Mouse (Mus musculus): Measurements from ENCODE around the gene Chp2. TPM values are rescaled to one million over a fixed set of nuclear protein-coding genes. Genes with fewer than 3 reads are reported as not detected.

The Chp2 gene
- polyA plus RNA-seq, 1 experiment from 2014 or later: not detected

DNA sequence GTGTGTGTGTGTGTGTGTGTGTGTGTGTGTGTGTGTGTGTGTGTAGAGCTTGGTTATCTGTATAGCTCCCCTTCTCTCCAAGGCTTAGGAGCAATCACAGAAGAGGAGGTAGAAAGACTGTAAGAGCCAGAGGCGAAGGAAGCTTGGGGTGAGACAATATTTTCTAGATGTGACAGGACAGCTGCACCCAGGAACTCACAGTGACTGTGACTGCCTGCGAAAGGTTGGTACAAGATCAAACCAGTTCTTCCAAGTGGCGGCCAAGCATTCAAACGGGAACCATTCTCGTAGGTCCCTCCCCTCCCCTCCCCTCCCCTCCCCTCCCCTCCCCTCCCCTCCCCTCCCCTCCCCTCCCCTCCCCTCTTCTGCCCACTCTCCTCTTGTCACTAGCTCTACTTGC lies 26.7 kb downstream of the Chp2 start:
- no peak for DNase-seq (ENCODE audit: low spot score)
- H3K27ac ChIP-seq (replicated peaks): no peak overlapping the region
- H3K27me3 ChIP-seq (replicated peaks; ENCODE audit: low read depth, poor library complexity, severe bottlenecking): no peaks in the 10 kb centered on the region
- no peaks in the 10 kb centered on the region for H3K9me3 ChIP-seq
- H3K36me3 ChIP-seq (replicated peaks): no peaks in the 10 kb centered on the region
- 76% methylated on average over 5 of the region's 5 CpGs for WGBS
- H3K4me3 ChIP-seq: no peak overlapping the region
- no peaks in the 10 kb centered on the region for H3K4me1 ChIP-seq

DNA sequence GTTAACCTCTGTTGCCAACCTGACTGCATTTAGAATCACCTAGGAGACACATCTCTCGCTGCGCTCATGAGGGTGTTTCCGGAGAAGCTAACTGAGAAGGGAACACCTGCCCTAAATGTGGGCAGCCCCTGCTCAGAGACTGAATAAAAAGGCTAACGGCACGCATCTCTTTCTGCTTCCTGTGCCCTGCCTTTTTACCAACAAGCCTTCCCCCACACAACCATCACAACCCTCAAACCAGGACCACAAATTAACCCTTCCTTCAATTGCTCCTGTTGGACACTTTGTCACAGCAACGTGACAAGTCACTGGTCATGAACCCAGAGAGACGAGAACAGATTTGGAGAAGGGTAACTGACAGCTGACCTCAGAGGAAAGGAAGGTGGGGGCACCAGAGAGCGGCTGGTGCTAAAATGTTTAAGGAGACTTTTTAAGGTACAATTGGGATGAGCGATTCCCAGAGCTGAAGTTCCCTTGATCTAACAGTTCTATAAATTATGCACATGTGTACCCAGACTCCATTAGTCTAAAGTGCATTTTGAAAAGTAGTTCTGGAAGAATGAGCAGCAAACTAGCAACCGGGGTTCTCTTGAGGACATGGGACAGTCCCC lies 28.1 kb downstream of the Chp2 start:
- no peak for DNase-seq (ENCODE audit: low spot score)
- H3K9me3 ChIP-seq: no peaks in the 10 kb centered on the region
- no peaks in the 10 kb centered on the region for H3K4me1 ChIP-seq
- no peak overlapping the region for H3K27ac ChIP-seq (replicated peaks)
- no peak overlapping the region for H3K4me3 ChIP-seq
- no peaks in the 10 kb centered on the region for H3K27me3 ChIP-seq (replicated peaks; ENCODE audit: low read depth, poor library complexity, severe bottlenecking)
- WGBS: 84% methylated on average over 10 of the region's 10 CpGs
- H3K36me3 ChIP-seq (replicated peaks): no peaks in the 10 kb centered on the region

DNA sequence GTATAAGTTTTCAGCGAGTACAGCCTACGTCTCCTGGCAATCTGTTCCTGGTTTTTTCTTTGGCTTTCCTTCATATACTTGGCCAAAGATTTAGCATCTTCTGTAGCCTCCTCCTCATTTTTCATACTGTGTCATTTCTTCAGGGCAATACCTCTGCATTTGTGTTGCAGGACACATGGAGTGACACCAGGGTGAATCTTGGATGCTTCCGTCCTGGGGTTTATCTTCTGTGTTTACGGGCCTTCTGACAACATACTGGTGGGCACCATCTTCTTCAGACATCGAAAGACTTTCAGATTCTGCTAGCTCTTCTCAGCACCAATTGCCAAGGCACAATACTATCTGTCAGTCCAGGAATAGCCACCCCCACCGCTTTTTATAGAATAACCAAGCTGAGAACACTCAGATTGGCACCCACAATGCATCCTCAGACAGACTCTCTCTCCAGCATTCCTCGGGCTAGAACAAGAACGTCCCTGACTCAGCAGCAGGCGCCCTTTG lies 30.1 kb downstream of the Chp2 start:
- no peak for DNase-seq (ENCODE audit: low spot score)
- Histone ChIP-seq H3K36me3 (replicated peaks) (no peaks in the 10 kb centered on the region), H3K27ac (replicated peaks) (no peak overlapping the region), H3K4me1 (no peaks in the 10 kb centered on the region), H3K9me3 (no peaks in the 10 kb centered on the region), H3K27me3 (replicated peaks; ENCODE audit: low read depth, poor library complexity, severe bottlenecking) (no peaks in the 10 kb centered on the region), H3K4me3 (no peak overlapping the region)
- WGBS: 88% methylated on average over 9 of the region's 9 CpGs

DNA sequence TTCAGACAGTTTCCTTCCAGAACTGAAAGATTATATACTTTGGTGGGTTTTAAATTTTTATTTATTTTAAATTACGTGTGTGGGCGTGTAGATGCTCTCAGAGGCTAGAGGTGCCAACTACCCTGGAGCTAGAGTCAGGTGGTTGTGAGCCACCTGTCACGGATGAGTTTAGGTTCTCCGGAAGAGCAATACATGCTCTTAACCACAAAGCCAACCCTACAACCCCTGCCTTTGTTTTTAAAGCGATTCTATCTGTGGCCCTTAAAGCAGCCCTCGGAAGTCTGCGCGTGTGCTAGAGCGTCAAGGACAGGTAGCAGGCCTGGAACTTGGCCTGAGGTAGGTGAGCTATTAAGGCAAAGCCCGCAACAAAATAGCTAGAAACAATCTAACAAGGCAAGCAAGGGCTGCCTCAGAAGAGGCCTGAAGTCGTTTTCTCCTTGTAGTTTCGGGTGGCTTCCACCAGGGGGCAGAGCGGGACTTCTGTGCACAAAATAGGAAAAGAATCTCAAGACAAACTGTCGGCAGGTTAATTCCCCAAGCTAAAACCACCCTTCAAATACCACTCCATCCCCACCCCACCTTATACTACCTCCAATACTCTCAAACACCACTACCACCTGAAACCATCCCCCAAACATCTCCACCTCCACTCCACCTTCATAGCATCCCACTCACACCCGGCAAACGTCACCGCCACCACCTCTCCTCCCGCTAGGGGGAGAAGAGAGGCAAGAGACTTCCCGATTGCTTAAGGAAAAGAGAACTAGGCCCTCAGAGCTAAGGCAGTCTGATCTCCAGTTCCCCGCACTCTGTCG lies 32.1 kb downstream of the Chp2 start:
- Histone ChIP-seq H3K4me3 (peak overlapping the region; percentile 21; the same call in 1 of the 2 replicates), H3K27me3 (replicated peaks; ENCODE audit: low read depth, poor library complexity, severe bottlenecking) (no peaks in the 10 kb centered on the region), H3K36me3 (replicated peaks) (no peaks in the 10 kb centered on the region), H3K4me1 (no peaks in the 10 kb centered on the region), H3K27ac (replicated peaks) (no peak overlapping the region), H3K9me3 (no peaks in the 10 kb centered on the region)
- DNase-seq (ENCODE audit: low spot score): peak; percentile 77
- WGBS: 31% methylated on average over 21 of the region's 21 CpGs

DNA sequence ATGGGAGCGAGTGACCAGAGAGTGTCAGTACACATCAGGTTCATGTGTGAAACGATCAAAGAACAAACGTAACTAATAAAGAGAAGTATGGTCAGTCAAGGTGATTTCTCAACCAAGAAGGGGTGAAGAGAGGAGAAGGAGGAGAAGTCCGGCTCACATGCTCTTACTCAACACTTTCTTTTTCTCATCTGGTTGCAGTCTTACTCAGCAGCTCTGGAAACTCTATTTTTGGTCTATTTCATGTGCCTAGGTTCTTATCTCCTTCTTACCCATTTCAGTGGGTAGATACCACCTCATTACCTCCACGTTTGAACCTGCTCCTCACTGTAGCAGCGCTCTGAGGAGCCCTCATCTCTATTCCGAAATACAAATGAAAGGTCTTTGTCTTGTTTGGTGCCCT lies 37.4 kb downstream of the Chp2 start:
- no peak for DNase-seq (ENCODE audit: low spot score)
- Histone ChIP-seq H3K27ac (replicated peaks) (no peak overlapping the region), H3K4me3 (no peak overlapping the region), H3K36me3 (replicated peaks) (no peaks in the 10 kb centered on the region), H3K4me1 (no peaks in the 10 kb centered on the region), H3K9me3 (no peaks in the 10 kb centered on the region), H3K27me3 (replicated peaks; ENCODE audit: low read depth, poor library complexity, severe bottlenecking) (no peaks in the 10 kb centered on the region)
- WGBS: 82% methylated on average over 7 of the region's 7 CpGs

DNA sequence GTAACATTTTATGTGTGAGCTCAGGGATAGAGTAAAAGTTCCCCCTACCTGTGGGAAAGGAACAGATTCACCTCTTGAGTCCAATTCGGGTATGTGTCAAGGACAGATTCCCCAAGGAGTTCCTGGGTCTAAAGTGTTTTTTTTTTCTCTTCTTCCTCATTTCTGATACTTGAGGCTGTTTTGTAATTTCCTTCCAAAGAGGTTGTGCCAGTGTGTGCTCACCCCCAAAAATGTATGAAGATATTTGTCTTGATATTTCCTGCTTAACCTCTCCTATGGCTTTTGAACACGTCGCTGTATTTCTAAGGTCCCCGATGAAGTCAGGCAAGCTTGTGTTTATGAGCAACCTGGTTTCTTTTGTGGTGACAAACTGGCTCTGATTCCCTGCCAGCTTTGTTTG lies 39.2 kb downstream of the Chp2 start:
- DNase-seq (ENCODE audit: low spot score): no peak
- Histone ChIP-seq H3K4me1 (no peaks in the 10 kb centered on the region), H3K9me3 (no peaks in the 10 kb centered on the region), H3K36me3 (replicated peaks) (no peaks in the 10 kb centered on the region), H3K27ac (replicated peaks) (no peak overlapping the region), H3K27me3 (replicated peaks; ENCODE audit: low read depth, poor library complexity, severe bottlenecking) (no peaks in the 10 kb centered on the region), H3K4me3 (no peak overlapping the region)
- 87% methylated on average over 4 of the region's 4 CpGs for WGBS

DNA sequence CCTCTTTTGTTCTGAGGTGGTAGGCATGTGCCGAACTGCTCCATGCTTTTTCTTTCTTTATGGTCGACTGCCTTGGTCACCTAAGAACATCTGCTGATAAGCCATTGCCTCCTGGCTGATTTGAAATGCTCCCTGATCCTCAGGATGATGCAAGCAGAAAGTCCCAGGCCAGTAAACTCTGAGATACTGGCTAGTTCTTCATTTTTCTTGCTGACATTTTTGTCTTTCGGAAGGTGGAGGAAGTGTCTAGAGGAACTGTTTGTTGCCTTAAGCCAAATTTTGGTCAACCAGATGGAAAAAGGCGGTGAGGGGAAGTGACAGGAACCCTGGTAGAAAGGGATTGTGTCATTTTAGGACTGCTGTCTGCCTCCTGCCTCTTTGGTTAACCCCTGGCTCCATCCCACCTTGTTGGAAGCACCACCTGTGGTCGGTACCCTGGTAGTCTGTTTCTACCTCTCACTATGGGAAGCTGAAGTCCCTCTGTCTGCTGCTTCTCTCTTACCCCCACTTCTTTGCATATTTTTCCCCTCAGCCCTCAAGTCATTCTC lies 40.8 kb downstream of the Chp2 start:
- no peak overlapping the region for H3K4me3 ChIP-seq
- H3K36me3 ChIP-seq (replicated peaks): no peaks in the 10 kb centered on the region
- no peaks in the 10 kb centered on the region for H3K4me1 ChIP-seq
- DNase-seq (ENCODE audit: low spot score): no peak
- no peaks in the 10 kb centered on the region for H3K27me3 ChIP-seq (replicated peaks; ENCODE audit: low read depth, poor library complexity, severe bottlenecking)
- H3K9me3 ChIP-seq: no peaks in the 10 kb centered on the region
- no peak overlapping the region for H3K27ac ChIP-seq (replicated peaks)
- 81% methylated on average over 5 of the region's 5 CpGs for WGBS

DNA sequence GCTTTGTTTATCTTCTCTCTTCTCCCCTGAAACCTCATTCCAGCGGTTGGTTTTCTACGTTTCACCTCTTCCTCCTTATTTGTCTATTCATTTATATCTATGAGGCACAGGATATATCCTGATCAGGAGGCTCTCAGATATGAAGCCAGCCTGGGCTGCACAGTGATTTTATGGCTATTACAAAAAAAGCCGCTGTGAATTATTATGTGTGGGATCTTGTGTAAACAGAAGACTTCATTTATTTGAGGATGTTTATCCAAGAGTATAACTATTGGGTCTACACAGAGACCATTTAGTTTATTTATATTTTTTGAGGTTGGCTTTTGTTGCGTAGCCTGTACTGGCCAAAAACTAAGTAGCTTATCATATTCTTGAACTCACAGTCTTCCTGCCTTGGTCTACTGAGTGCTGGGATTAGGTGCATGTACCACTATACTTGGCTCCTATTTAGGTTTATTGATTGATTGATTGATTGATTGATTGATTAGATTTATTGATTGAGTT lies 49.7 kb downstream of the Chp2 start:
- H3K4me3 ChIP-seq: no peak overlapping the region
- WGBS: 87% methylated on average over 4 of the region's 4 CpGs
- H3K36me3 ChIP-seq (replicated peaks): no peaks in the 10 kb centered on the region
- no peaks in the 10 kb centered on the region for H3K9me3 ChIP-seq
- H3K4me1 ChIP-seq: no peaks in the 10 kb centered on the region
- H3K27ac ChIP-seq (replicated peaks): no peak overlapping the region
- DNase-seq (ENCODE audit: low spot score): no peak
- no peaks in the 10 kb centered on the region for H3K27me3 ChIP-seq (replicated peaks; ENCODE audit: low read depth, poor library complexity, severe bottlenecking)

DNA sequence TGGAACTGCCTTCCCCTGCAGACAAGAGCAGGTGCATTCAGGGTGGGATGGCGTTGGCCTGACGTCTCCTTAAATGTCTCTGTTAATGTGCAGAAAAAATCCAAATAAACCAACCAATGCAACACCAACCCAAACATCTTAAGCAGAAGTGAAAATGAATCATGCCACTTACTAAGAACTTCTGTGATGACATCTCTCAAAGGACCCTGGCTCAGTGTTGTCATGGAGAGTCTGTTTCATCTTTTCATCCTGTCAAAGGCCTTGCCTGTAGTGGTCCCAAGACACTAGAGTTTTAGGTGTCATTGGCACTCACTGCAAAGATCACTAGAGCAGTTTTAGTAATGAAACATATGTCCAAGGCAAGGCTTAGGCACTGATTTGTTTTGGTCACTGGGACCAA lies 53.0 kb downstream of the Chp2 start:
- WGBS: 89% methylated on average over 2 of the region's 2 CpGs
- no peak for DNase-seq (ENCODE audit: low spot score)
- H3K36me3 ChIP-seq (replicated peaks): no peaks in the 10 kb centered on the region
- no peaks in the 10 kb centered on the region for H3K9me3 ChIP-seq
- no peaks in the 10 kb centered on the region for H3K4me1 ChIP-seq
- H3K27ac ChIP-seq (replicated peaks): no peak overlapping the region
- H3K4me3 ChIP-seq: no peak overlapping the region
- no peaks in the 10 kb centered on the region for H3K27me3 ChIP-seq (replicated peaks; ENCODE audit: low read depth, poor library complexity, severe bottlenecking)

Other genes with a start within 250 kb of the Chp2 start
- 22.0 and 23.0 TPM in 2 replicates for gene Cog7, start 237.8 kb upstream of the Chp2 start, polyA plus RNA-seq (2016; fragmentation: Nextera tagmentation; extraction: Ambion mirVana)
- gene Gga2, start 198.3 kb upstream of the Chp2 start, polyA plus RNA-seq (2016; fragmentation: Nextera tagmentation; extraction: Ambion mirVana): 111 and 124 TPM in 2 replicates
- 74.8 and 75.0 TPM in 2 replicates for gene Ubfd1, start 152.3 kb upstream of the Chp2 start, polyA plus RNA-seq (2016; fragmentation: Nextera tagmentation; extraction: Ambion mirVana)
- 16.4 and 18.4 TPM in 2 replicates for gene Ears2, start 152.2 kb upstream of the Chp2 start, polyA plus RNA-seq (2016; fragmentation: Nextera tagmentation; extraction: Ambion mirVana)
- 763 and 789 TPM in 2 replicates for gene Ndufab1, start 117.6 kb upstream of the Chp2 start, polyA plus RNA-seq (2016; fragmentation: Nextera tagmentation; extraction: Ambion mirVana)
- gene Palb2, start 86.5 kb upstream of the Chp2 start, polyA plus RNA-seq (2016; fragmentation: Nextera tagmentation; extraction: Ambion mirVana): 25.6 and 27.0 TPM in 2 replicates
- 117 and 120 TPM in 2 replicates for gene Dctn5, start 86.5 kb upstream of the Chp2 start, polyA plus RNA-seq (2016; fragmentation: Nextera tagmentation; extraction: Ambion mirVana)
- 230 and 244 TPM in 2 replicates for gene Plk1, start 60.1 kb upstream of the Chp2 start, polyA plus RNA-seq (2016; fragmentation: Nextera tagmentation; extraction: Ambion mirVana)
- 0.05 TPM in 2 replicates for gene Ern2, start 33.3 kb upstream of the Chp2 start, polyA plus RNA-seq (2016; fragmentation: Nextera tagmentation; extraction: Ambion mirVana)
- gene Prkcb, start 69.3 kb downstream of the Chp2 start, polyA plus RNA-seq (2016; fragmentation: Nextera tagmentation; extraction: Ambion mirVana): 3.2 and 3.6 TPM in 2 replicates

All from embryonic facial prominence, embryonic 10.5 days (tissue).